Mouse (Mus musculus) heart, embryonic 14.5 days (tissue): ENCODE results near the gene Serpini2. TPM values are rescaled to one million over a fixed set of nuclear protein-coding genes. Genes with fewer than 3 reads are reported as not detected.

ENCODE experiments used
- ATAC-seq: fragments of 200-750 bp; cut with Nextera tagmentation; 2 replicates; pipeline ENCODE4 v1.8.0; 2017; ENCODE audit warnings: low read depth, moderate TSS enrichment; ENCODE audit not compliant: insufficient number of reproducible peaks, insufficient read depth, low FRiP score
- H3K27ac ChIP-seq, 2 experiments: fragments of 200-500 bp in 1 of 2; fragments of 300-500 bp in 1 of 2; sonication (generic) in 1 of 2; replicated peaks in 1 of 2; 2 replicates each; pipeline ENCODE4 v1.5.1; 2012 to 2014; ENCODE audit warnings: low read depth in 2 of 2, low read length in 2 of 2, control low read depth in 1 of 2, mild to moderate bottlenecking in 1 of 2, mixed read lengths in 1 of 2; ENCODE audit not compliant: control insufficient read depth in 1 of 2, insufficient read depth in 1 of 2
- H3K27me3 ChIP-seq: fragments of 300-500 bp; sonication (generic); 2 replicates; pipeline ENCODE4 v1.6.1; 2014; ENCODE audit warnings: mild to moderate bottlenecking, low read length, control low read depth; ENCODE audit not compliant: control insufficient read depth, insufficient read depth
- H3K36me3 ChIP-seq: fragments of 300-500 bp; sonication (generic); 2 replicates; pipeline ENCODE4 v1.6.1; 2014; ENCODE audit warnings: mild to moderate bottlenecking, control low read depth, low read length, mixed read lengths; ENCODE audit not compliant: control insufficient read depth, insufficient read depth
- H3K4me1 ChIP-seq, 2 experiments: fragments of 200-500 bp in 1 of 2; fragments of 300-500 bp in 1 of 2; sonication (generic) in 1 of 2; 2 replicates each; pipeline ENCODE4 v1.6.1; 2012 to 2014; ENCODE audit warnings: low read length in 2 of 2, control low read depth in 1 of 2, mixed read lengths in 1 of 2; ENCODE audit not compliant: control insufficient read depth in 2 of 2, insufficient read depth in 2 of 2
- H3K4me2 ChIP-seq: fragments of 300-500 bp; sonication (generic); 2 replicates; pipeline ENCODE4 v1.6.1; 2014; ENCODE audit warnings: mild to moderate bottlenecking, low read length
- H3K4me3 ChIP-seq, 2 experiments: fragments of 200-500 bp in 1 of 2; fragments of 300-500 bp in 1 of 2; sonication (generic) in 1 of 2; 2 replicates each; pipeline ENCODE4 v1.5.1; 2012 to 2014; ENCODE audit warnings: low read length in 2 of 2, mild to moderate bottlenecking in 2 of 2, control low read depth in 1 of 2, low read depth in 1 of 2, moderate library complexity in 1 of 2; ENCODE audit not compliant: control insufficient read depth in 1 of 2, insufficient read depth in 1 of 2
- H3K9ac ChIP-seq: fragments of 300-500 bp; sonication (generic); 2 replicates; pipeline ENCODE4 v1.6.1; 2014; ENCODE audit warnings: mild to moderate bottlenecking, low read length
- H3K9me3 ChIP-seq: fragments of 300-500 bp; sonication (generic); 2 replicates; pipeline ENCODE4 v1.6.1; 2016; ENCODE audit warnings: low read length, control low read depth; ENCODE audit not compliant: control insufficient read depth
- WGBS: fragments of 180-500 bp; shearing (Covaris S2); extraction: QIAGEN DNeasy Blood & Tissue Kit; methylation state at CpG from one replicate; pipeline ENCODE4 v1.1.7; 2014; 5-methylcytosine and 5-hydroxymethylcytosine counted together
- polyA plus RNA-seq: library from polyadenylated mRNA; unstranded; fragments of >200 nt; fragmentation: Nextera tagmentation; extraction: Ambion mirVana; gene quantifications from 2 replicates; pipeline ENCODE4 v1.2.1, GENCODE M21; 2014

Serpini2 gene
- polyA plus RNA-seq, 1 experiment from 2014 or later = not detected

DNA sequence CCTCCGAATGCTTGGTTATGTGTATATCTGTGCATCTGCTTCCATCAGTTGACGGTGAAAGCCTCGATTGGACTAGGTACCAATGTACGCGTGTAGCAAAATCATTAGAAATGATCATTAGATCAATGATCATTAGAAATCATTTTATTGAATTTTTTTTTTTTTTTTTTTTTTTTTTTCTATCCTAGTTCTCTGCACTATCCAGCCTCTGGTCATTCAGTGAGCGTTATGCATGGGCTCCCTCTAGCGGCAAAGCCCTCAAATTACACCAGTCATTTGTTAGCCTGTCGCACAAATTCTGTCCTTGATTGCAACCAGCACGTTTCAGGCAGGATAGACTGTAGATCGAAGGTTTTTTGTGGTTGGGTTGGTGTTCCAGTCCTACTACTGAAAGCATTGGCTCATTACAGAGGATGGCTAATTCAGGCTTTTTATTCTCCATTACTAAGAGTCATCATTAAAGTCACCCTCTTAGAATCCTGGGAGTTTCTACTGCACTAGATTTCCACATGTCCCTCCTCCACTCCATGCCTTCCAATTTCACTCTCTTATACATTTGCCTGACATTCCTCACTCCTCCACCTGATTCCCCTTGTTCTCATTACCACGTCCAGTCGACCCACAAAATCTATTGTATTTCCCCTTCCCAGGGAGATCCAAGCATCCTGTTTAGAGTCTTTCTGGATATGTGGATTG is 66.9 kb downstream of the Serpini2 start:
- Histone ChIP-seq H3K4me2 (no peak overlapping the region), H3K4me1 (no peaks in the 10 kb centered on the region), H3K27ac (no peak overlapping the region), H3K9ac (no peak overlapping the region), H3K9me3 (no peaks in the 10 kb centered on the region), H3K36me3 (no peaks in the 10 kb centered on the region), H3K27me3 (no peaks in the 10 kb centered on the region), H3K4me3 (no peak overlapping the region)
- 32% methylated on average over 12 of the region's 12 CpGs for WGBS
- ATAC-seq = no peak

Other genes with a start within 250 kb of the Serpini2 start
- not detected in 2 replicates for gene Zbbx, start 105.0 kb downstream of the Serpini2 start, polyA plus RNA-seq
- gene Wdr49, start 212.1 kb upstream of the Serpini2 start, polyA plus RNA-seq = not detected in 2 replicates